Mouse (Mus musculus) kidney, adult 2 months (tissue): ENCODE results near the gene Ube2c.

Source experiments
- CTCF ChIP-seq: fragments of 200-500 bp; conservative IDR thresholded peaks from 2 replicates; pipeline ENCODE4 v1.5.1; 2011; ENCODE audit warnings: low read depth, mild to moderate bottlenecking, control low read depth, low read length, moderate library complexity, mixed read lengths; ENCODE audit not compliant: insufficient read depth, insufficient read length
- POLR2A ChIP-seq: fragments of 200-500 bp; IDR thresholded peaks from one replicate; pipeline ENCODE4 v1.6.1; 2011; ENCODE audit warnings: low read depth, low read length, control low read depth

GRCm38 (mm10) chr2:164748191-164748590 is 21.5 kb upstream of the Ube2c start:
- TF ChIP-seq CTCF (no peak), POLR2A (no peak)
